Mouse (Mus musculus): Measurements from ENCODE around the gene Erg. TPM values are rescaled to one million over a fixed set of nuclear protein-coding genes. Genes with fewer than 3 reads are reported as not detected.

Erg gene
- polyA plus RNA-seq, 1 experiment from 2014 or later = 7.6 TPM

GRCm38 (mm10) chr16:95457006-95457405 lies 129.4 kb downstream of the Erg start:
- peak overlapping the region; percentile 48 for H3K4me3 ChIP-seq
- H3K9ac ChIP-seq = peak overlapping the region; percentile 78
- H3K4me2 ChIP-seq = peak overlapping the region; percentile 61
- peaks cover 11% of the 10 kb centered on the region for H3K4me1 ChIP-seq
- 75% methylated on average over 3 of the region's 3 CpGs for WGBS
- no peaks in the 10 kb centered on the region for H3K36me3 ChIP-seq
- H3K9me3 ChIP-seq = no peaks in the 10 kb centered on the region
- no peaks in the 10 kb centered on the region for H3K27me3 ChIP-seq (replicated peaks)
- no peak for ATAC-seq (ENCODE audit: extremely low read depth, insufficient number of reproducible peaks, low FRiP score, low TSS enrichment)
- peak overlapping the region; percentile 24; the same call in 1 of the 2 replicates for H3K27ac ChIP-seq (replicated peaks)

- H3K27ac ChIP-seq (replicated peaks) = 0 out of 2 replicates have a peak overlapping the region, but pooled peaks have one; percentile 12
- no peaks in the 10 kb centered on the region for H3K9me3 ChIP-seq
- H3K4me1 ChIP-seq = peaks cover 11% of the 10 kb centered on the region
- no peak for ATAC-seq (ENCODE audit: extremely low read depth, insufficient number of reproducible peaks, low FRiP score, low TSS enrichment)
- H3K4me2 ChIP-seq = peak overlapping the region; percentile 61
- peak overlapping the region; percentile 78 for H3K9ac ChIP-seq
- H3K4me3 ChIP-seq = peak overlapping the region; percentile 48
- 76% methylated on average over 8 of the region's 8 CpGs for WGBS
- no peaks in the 10 kb centered on the region for H3K36me3 ChIP-seq
- H3K27me3 ChIP-seq (replicated peaks) = no peaks in the 10 kb centered on the region
Measured at GRCm38 (mm10) chr16:95455896-95456295, 130.5 kb downstream of the Erg start.

GRCm38 (mm10) chr16:95455461-95455860 lies 130.9 kb downstream of the Erg start:
- Histone ChIP-seq H3K4me2 (peak overlapping the region; percentile 61), H3K27ac (replicated peaks) (0 out of 2 replicates have a peak overlapping the region, but pooled peaks have one; percentile 12), H3K9me3 (no peaks in the 10 kb centered on the region), H3K27me3 (replicated peaks) (no peaks in the 10 kb centered on the region), H3K36me3 (no peaks in the 10 kb centered on the region), H3K4me1 (peaks cover 15% of the 10 kb centered on the region), H3K4me3 (peak overlapping the region; percentile 48), H3K9ac (peak overlapping the region; percentile 78; the same call in 1 of the 2 replicates)
- WGBS = 84% methylated on average over 5 of the region's 5 CpGs
- no peak for ATAC-seq (ENCODE audit: extremely low read depth, insufficient number of reproducible peaks, low FRiP score, low TSS enrichment)

- Histone ChIP-seq H3K9ac (no peak overlapping the region), H3K27me3 (replicated peaks) (no peaks in the 10 kb centered on the region), H3K9me3 (no peaks in the 10 kb centered on the region), H3K27ac (replicated peaks) (no peak overlapping the region), H3K4me1 (peaks cover 27% of the 10 kb centered on the region), H3K36me3 (no peaks in the 10 kb centered on the region), H3K4me2 (no peak overlapping the region), H3K4me3 (no peak overlapping the region)
- 64% methylated on average over 8 of the region's 8 CpGs for WGBS
- ATAC-seq (ENCODE audit: extremely low read depth, insufficient number of reproducible peaks, low FRiP score, low TSS enrichment) = no peak
Measured at GRCm38 (mm10) chr16:95452411-95452810, 134.0 kb downstream of the Erg start.

- H3K27ac ChIP-seq (replicated peaks) = peak overlapping the region; percentile 54; the same call in 1 of the 2 replicates
- no peak overlapping the region for H3K4me3 ChIP-seq
- no peak overlapping the region for H3K9ac ChIP-seq
- no peaks in the 10 kb centered on the region for H3K9me3 ChIP-seq
- ATAC-seq (ENCODE audit: extremely low read depth, insufficient number of reproducible peaks, low FRiP score, low TSS enrichment) = no peak
- H3K4me1 ChIP-seq = peaks cover 27% of the 10 kb centered on the region
- H3K27me3 ChIP-seq (replicated peaks) = no peaks in the 10 kb centered on the region
- 0 out of 2 replicates have a peak overlapping the region, but pooled peaks have one; percentile 24 for H3K4me2 ChIP-seq
- no peaks in the 10 kb centered on the region for H3K36me3 ChIP-seq
- 49% methylated on average over 5 of the region's 5 CpGs for WGBS
Measured at GRCm38 (mm10) chr16:95449361-95449725, 137.1 kb downstream of the Erg start.

- no peaks in the 10 kb centered on the region for H3K27me3 ChIP-seq (replicated peaks)
- H3K4me1 ChIP-seq = peaks cover 27% of the 10 kb centered on the region
- H3K27ac ChIP-seq (replicated peaks) = no peak overlapping the region
- H3K4me2 ChIP-seq = no peak overlapping the region
- no peak overlapping the region for H3K4me3 ChIP-seq
- ATAC-seq (ENCODE audit: extremely low read depth, insufficient number of reproducible peaks, low FRiP score, low TSS enrichment) = no peak
- H3K9ac ChIP-seq = no peak overlapping the region
- WGBS = 69% methylated on average over 9 of the region's 9 CpGs
- H3K36me3 ChIP-seq = no peaks in the 10 kb centered on the region
- no peaks in the 10 kb centered on the region for H3K9me3 ChIP-seq
Measured at GRCm38 (mm10) chr16:95448643-95449360, 137.6 kb downstream of the Erg start.

- Histone ChIP-seq H3K4me1 (peaks cover 23% of the 10 kb centered on the region), H3K4me3 (no peak overlapping the region), H3K27ac (replicated peaks) (no peak overlapping the region), H3K9me3 (no peaks in the 10 kb centered on the region), H3K27me3 (replicated peaks) (no peaks in the 10 kb centered on the region), H3K4me2 (no peak overlapping the region), H3K36me3 (no peaks in the 10 kb centered on the region), H3K9ac (no peak overlapping the region)
- ATAC-seq (ENCODE audit: extremely low read depth, insufficient number of reproducible peaks, low FRiP score, low TSS enrichment) = no peak
- 61% methylated on average over 4 of the region's 4 CpGs for WGBS
Measured at GRCm38 (mm10) chr16:95447896-95448295, 138.5 kb downstream of the Erg start.

- H3K4me2 ChIP-seq = no peak overlapping the region
- H3K36me3 ChIP-seq = no peaks in the 10 kb centered on the region
- 76% methylated on average over 2 of the region's 2 CpGs for WGBS
- no peak for ATAC-seq (ENCODE audit: extremely low read depth, insufficient number of reproducible peaks, low FRiP score, low TSS enrichment)
- no peak overlapping the region for H3K27ac ChIP-seq (replicated peaks)
- H3K9me3 ChIP-seq = no peaks in the 10 kb centered on the region
- no peak overlapping the region for H3K9ac ChIP-seq
- H3K27me3 ChIP-seq (replicated peaks) = no peaks in the 10 kb centered on the region
- H3K4me1 ChIP-seq = peaks cover 31% of the 10 kb centered on the region
- no peak overlapping the region for H3K4me3 ChIP-seq
Measured at GRCm38 (mm10) chr16:95446368-95446767, 140.0 kb downstream of the Erg start.

- Histone ChIP-seq H3K4me1 (peaks cover 53% of the 10 kb centered on the region), H3K9ac (no peak overlapping the region), H3K4me2 (no peak overlapping the region), H3K27ac (replicated peaks) (0 out of 2 replicates have a peak overlapping the region, but pooled peaks have one; percentile 88), H3K36me3 (no peaks in the 10 kb centered on the region), H3K4me3 (no peak overlapping the region), H3K27me3 (replicated peaks) (no peaks in the 10 kb centered on the region), H3K9me3 (no peaks in the 10 kb centered on the region)
- no peak for ATAC-seq (ENCODE audit: extremely low read depth, insufficient number of reproducible peaks, low FRiP score, low TSS enrichment)
- 46% methylated on average over 4 of the region's 4 CpGs for WGBS
Measured at GRCm38 (mm10) chr16:95442023-95442422, 144.4 kb downstream of the Erg start.

GRCm38 (mm10) chr16:95441179-95441578 lies 145.2 kb downstream of the Erg start:
- H3K4me1 ChIP-seq = peaks cover 58% of the 10 kb centered on the region
- 0 out of 2 replicates have a peak overlapping the region, but pooled peaks have one; percentile 3 for H3K4me2 ChIP-seq
- H3K4me3 ChIP-seq = no peak overlapping the region
- no peak for ATAC-seq (ENCODE audit: extremely low read depth, insufficient number of reproducible peaks, low FRiP score, low TSS enrichment)
- H3K36me3 ChIP-seq = no peaks in the 10 kb centered on the region
- 21% methylated on average over 7 of the region's 7 CpGs for WGBS
- peak overlapping the region; percentile 88; the same call in 1 of the 2 replicates for H3K27ac ChIP-seq (replicated peaks)
- H3K9me3 ChIP-seq = no peaks in the 10 kb centered on the region
- no peaks in the 10 kb centered on the region for H3K27me3 ChIP-seq (replicated peaks)
- no peak overlapping the region for H3K9ac ChIP-seq

- Histone ChIP-seq H3K9ac (no peak overlapping the region), H3K4me2 (peak overlapping the region; percentile 61), H3K9me3 (no peaks in the 10 kb centered on the region), H3K4me1 (peaks cover 65% of the 10 kb centered on the region), H3K4me3 (no peak overlapping the region), H3K27me3 (replicated peaks) (no peaks in the 10 kb centered on the region), H3K27ac (replicated peaks) (peak overlapping the region; percentile 88), H3K36me3 (no peaks in the 10 kb centered on the region)
- 62% methylated on average over 7 of the region's 7 CpGs for WGBS
- no peak for ATAC-seq (ENCODE audit: extremely low read depth, insufficient number of reproducible peaks, low FRiP score, low TSS enrichment)
Measured at GRCm38 (mm10) chr16:95440334-95440733, 146.1 kb downstream of the Erg start.

GRCm38 (mm10) chr16:95439794-95440193 lies 146.6 kb downstream of the Erg start:
- 4% methylated on average over 8 of the region's 8 CpGs for WGBS

More at GRCm38 (mm10) chr16:95439794-95440193, 146.6 kb downstream of the Erg start:
- Histone ChIP-seq H3K27ac (replicated peaks) (peak overlapping the region; percentile 88), H3K4me2 (peak overlapping the region; percentile 61), H3K9ac (peak overlapping the region; percentile 63), H3K4me3 (peak overlapping the region; percentile 25), H3K27me3 (replicated peaks) (no peaks in the 10 kb centered on the region), H3K9me3 (no peaks in the 10 kb centered on the region), H3K36me3 (no peaks in the 10 kb centered on the region), H3K4me1 (peaks cover 65% of the 10 kb centered on the region)
- no peak for ATAC-seq (ENCODE audit: extremely low read depth, insufficient number of reproducible peaks, low FRiP score, low TSS enrichment)
